Mouse (Mus musculus): ENCODE data around the gene Vps35l.

DNA sequence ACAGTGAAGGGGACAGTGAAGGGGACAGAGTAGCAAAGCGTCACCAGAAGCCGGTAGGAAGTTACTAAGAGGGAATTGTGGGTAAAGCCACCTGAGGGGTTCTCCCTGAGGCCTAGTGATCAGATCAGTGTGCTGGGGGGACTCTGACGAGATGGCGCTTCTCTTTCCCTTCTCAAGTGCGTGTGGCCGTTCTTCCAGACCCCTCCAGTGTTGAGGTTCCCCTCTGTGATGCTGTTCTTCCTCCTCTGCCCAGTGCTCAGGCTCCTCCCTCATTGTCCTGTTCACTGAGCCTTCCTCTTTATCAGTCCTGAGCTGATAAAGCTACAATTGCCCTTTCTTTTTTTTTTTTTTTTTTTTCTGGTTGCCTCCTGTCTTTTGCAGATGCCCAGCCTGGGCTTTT, 2.3 kb downstream of the Vps35l start:
- no peak for TF ChIP-seq CTCF (IDR thresholded peaks at IDR 0.05; ENCODE audit: low read depth)
- TF ChIP-seq EP300 (IDR thresholded peaks at IDR 0.05; ENCODE audit: low read depth): no peak
